Mouse (Mus musculus): ENCODE measurements at regions not wholly inside any gene's neighbourhood (a gene's known extent, or its start where the extent isn't known, plus 50 kb on each side); places are given as distances from the start of the nearest gene placed in this dataset.

GRCm38 (mm10) chr17:62292703-62293102 is 588.4 kb downstream of the Efna5 start:
- TF ChIP-seq MAX (IDR thresholded peaks at IDR 0.05): no peak
- TF ChIP-seq CTCF (IDR thresholded peaks at IDR 0.05; ENCODE audit: control insufficient read depth, insufficient read depth, insufficient read length): no peak
- no peak for TF ChIP-seq MYOG (IDR thresholded peaks at IDR 0.05; ENCODE audit: control insufficient read depth, extremely low read depth, insufficient read length)
- TF ChIP-seq CEBPB (IDR thresholded peaks at IDR 0.05; ENCODE audit: low read depth): no peak
